Mouse (Mus musculus) CD4-positive, CD25-positive, alpha-beta regulatory T cell, adult 4 months (primary cell): Measurements from ENCODE around the gene Tmem110. TPM values are rescaled to one million over a fixed set of nuclear protein-coding genes. Genes with fewer than 3 reads are reported as not detected.

Experiments used
- ATAC-seq: one replicate; pipeline ENCODE4 v1.8.0; 2017
- polyA plus RNA-seq, 2 experiments: library from polyadenylated mRNA; unstranded; fragments of 100-300 nt; shearing (Covaris generic); gene quantifications; one replicate each; pipeline ENCODE4 v1.2.1; 2017

Gene Tmem110
- polyA plus RNA-seq: 1 to 10 TPM; 4.6 to 6.3 TPM

DNA sequence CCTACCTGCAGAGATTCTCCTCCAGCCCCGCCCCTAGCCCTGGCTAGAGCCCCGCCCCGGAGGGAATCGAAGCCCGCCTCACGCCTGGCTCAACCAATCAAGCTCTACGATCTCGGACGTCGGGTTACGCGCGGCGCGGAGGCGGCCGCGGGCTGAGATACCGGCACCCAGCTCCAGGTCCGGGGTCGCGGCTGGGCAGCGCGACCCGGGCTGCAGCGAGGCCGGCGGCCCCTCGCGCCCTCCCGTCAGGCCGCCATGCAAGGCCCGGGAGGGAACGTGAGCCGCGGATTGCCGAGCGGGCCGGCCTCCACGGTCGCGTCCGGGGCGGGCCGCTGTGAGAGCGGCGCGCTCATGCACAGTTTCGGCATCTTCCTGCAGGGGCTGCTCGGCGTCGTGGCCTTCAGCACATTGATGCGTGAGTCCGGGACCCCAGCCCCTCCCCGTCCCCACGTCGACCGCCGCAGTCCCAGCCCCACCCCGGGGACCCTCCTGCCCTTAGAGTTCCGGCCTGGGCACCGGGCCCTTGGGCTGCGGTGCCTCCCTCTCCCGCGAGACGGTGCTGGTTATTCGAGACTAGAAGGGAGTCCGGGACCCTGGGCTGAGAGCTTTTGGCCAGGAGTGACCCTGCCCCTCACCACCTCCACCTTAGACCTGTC, at the start of gene Tmem110:
Gene Tmem110 (plus strand): TSS at position 115 of the 656 bp plus-strand sequence.
- ATAC-seq: peak; percentile 92

DNA sequence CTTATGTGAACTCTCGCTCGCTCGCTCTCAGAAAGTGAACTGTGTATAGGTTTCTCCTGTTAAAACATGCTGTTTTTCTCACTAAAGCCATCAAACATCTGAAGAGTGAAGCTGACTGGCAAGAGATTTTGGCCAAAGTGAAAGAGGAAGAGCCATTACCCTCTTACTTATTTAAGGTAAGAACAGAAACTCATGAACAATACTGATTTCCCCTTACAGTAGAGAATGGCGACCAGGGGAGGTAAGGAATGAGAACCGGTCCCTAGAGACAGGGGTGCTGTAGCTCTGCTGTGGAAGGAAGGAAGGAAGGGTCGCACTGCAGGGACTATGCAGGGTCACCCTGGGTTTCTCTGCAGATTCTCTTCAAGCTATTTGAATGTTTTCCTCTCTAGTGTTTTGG, 40.8 kb upstream of the Tmem110 start:
- ATAC-seq: no peak

DNA sequence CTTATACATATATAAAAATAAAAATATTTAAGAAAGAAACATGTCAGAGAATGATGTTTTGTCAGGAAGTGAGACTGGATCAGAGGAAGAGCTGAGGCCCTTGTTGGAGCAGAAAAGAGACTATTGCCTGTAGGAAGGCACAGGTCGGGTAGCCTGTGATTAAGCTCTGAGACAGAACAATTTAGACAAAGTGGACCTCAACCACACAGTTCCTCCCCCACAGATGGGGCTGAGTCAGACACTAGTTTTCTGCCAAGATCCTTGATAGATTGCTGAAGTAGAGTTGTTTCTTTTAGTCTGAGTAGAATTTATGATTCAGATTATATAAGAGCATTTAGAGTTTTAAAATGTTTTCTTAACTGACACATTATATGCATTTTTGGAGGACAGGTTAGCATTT, 35.9 kb upstream of the Tmem110 start:
- no peak for ATAC-seq

DNA sequence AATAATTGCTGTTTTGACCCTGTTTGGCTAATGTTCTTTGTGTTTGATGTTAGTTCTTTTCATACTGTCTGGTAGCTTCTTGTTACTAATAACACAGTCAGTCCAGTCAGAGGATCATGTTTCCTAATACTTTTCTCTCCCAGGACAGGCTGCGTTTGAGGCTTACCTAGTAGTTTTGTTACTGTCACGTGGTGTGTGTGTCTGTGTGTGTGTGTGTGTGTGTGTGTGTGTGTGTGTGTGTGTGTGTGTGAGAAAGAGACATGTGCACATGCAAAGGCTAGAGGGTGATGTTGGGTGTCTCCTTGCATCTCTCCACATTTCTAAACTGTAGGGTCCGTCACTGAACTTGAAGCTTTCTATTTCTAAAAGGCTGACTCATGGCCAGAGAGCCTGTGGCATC, 32.5 kb upstream of the Tmem110 start:
- no peak for ATAC-seq

DNA sequence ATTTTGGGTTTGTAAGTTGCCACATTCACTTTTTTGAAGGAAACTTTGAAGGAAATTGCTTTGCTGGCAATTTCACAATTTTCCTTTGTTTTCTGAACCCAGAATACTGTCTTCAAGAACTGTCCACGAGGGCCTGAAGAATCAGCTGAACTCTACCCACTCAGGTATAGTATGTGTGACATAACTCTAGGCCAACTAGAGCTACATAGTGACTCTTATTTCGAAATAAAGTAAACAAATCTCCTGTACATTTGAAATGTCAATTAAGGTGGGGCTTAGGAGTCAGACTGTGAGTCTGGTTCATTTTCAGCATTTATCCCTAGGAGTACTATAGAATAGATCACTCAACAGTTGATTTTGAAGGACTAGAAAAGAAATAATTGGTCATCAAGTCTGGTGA, 23.6 kb upstream of the Tmem110 start:
- ATAC-seq: no peak

DNA sequence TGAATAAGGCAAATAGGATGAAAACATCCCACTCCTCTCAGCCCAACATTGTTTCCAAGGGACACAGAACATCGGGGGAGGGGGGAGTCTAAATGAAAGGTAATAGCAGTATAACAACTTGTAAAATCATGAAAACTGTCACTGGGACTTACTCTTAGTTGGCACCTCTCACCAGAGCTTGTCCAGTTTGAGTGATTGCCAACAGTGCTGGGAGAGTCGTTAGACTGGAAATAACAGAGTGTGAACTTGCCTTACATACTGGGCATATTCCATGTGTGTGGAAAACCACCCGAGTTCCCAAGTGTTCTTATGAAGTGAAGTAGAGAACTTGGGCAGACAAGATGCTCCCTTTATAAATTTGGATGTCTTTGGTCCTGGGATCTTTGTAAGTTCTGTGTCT, 4.3 kb upstream of the Tmem110 start:
- ATAC-seq: no peak

DNA sequence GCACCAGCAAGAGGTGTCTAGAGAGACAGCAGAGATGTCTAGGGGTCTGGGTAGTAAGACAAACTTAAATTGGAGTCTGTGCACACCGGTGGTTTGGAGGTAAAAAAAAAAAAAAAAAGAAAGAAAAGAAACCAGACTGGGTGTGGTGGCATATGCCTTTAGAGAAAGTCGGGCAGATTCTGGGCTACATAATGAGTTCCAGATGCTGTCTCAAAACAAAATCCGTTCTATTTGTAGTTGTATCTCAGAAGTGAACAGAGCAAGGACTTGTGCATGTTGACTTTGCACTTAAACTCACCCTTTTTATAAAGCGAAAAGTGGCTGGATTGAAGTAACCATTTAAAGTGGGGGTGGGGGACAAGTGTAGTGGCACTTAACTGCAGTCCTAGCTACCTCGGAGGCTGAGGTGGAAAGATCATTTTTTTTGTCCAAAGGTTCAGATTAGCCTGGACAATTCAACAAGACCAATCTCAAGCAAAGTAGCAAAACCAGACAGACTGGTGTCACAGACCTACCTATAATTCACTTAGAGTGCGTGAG, 864 bp upstream of the Tmem110 start:
- ATAC-seq: no peak

DNA sequence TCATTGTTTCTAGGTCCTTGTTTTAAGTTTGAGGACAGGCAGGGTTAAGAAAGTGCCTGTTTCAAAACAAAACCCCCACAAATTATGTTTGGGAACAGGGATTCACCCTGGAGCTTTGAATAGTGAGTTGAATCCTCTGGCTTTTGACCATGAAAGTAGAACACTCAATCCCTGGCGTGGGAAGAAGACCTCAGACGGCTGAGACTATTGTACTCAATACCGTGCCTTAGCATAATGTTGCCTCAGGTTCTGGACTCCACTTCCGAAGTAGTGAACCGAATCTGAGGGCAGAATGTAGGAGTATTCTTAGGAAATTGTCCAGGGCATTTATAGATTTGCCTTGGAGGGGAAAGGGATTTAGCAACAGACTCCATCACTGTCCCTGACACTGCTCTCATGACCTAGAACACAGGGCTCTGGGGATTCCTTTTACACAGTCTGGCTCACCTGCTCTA, 342 bp upstream of the Tmem110 start:
- no peak for ATAC-seq

DNA sequence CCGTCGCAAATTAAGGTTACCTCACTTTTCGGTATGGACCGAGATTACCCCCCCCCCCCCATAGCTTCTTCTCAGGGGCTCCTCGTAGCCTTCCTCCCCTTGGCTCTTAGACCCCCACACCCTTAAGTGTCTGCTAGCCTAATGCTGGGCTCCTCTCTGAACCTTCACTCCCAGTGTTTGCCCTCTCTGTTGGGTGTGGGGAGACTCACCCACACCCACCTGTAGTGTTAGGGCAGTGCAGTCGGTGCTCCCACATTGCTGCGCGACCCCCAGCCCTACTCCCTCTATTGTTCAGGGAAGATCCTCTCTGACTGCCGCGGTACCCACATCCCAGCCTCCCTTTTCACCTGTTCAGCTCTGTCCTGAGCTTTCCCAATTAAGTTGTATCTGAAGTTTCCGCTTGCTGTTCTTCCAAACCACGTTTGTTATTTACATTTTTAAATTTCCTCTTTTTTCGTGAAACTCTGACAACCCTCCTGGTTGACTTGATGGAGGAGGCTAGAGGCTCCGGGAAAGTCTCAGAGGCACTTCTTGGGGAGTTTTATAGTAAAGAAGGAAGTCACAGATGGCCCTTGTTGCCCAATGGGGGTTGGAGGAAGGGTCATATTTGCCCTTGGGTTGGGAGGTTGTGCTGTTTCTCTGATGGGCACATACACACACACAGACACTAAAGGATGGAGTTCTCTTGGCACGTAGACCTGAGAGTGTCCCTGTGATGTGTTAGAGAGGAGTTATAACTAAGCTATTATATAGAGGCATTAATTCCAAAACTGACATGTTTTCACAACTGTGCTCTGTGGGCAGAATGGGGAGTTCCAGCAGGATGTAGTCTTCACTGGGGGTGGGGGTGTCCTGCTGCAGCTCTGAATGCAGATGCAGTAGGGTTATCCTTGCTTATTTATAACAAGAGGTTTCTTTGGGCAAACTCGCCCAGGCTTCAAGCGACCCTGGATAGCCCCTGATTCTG, 1.1 kb downstream of the Tmem110 start:
- ATAC-seq: peak; percentile 18

DNA sequence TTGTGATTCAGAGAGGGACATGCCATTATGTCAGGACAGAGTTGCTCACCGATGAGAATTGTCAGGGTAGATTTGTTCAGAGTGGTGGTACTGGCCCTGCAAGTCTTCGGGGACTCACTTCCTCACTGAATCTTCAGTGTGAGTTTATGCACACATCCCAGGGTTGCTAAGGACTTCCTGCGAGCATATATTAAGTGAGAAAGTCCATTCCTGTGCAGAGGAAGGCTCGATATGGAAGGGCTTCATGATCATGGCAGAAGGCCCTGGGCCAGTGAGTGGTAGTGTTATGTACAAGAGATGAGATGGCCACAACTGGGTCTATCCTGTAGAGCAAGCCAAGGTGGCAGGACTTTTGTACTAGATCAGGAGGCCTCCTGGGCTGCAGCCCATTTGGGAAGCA, 2.1 kb downstream of the Tmem110 start:
- no peak for ATAC-seq

DNA sequence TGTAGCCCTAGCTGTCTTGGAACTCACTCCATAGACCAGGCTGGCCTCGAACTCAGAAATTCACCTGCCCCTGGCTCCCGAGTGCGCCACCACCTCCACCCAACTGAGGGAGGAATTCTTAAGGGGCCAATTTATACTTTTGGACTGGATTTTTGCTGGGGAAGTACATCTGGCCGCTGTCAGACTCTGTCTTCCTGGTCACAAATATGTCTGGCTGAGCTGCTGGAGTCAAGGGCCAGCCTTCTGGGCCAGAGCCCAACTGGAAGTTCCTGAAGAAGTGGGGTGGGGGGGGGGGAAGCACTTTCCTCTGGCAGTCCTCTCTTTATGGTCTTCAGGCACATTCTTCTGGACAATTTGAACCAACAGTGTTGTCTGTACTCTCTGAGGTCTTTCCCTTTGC, 2.7 kb downstream of the Tmem110 start:
- no peak for ATAC-seq

DNA sequence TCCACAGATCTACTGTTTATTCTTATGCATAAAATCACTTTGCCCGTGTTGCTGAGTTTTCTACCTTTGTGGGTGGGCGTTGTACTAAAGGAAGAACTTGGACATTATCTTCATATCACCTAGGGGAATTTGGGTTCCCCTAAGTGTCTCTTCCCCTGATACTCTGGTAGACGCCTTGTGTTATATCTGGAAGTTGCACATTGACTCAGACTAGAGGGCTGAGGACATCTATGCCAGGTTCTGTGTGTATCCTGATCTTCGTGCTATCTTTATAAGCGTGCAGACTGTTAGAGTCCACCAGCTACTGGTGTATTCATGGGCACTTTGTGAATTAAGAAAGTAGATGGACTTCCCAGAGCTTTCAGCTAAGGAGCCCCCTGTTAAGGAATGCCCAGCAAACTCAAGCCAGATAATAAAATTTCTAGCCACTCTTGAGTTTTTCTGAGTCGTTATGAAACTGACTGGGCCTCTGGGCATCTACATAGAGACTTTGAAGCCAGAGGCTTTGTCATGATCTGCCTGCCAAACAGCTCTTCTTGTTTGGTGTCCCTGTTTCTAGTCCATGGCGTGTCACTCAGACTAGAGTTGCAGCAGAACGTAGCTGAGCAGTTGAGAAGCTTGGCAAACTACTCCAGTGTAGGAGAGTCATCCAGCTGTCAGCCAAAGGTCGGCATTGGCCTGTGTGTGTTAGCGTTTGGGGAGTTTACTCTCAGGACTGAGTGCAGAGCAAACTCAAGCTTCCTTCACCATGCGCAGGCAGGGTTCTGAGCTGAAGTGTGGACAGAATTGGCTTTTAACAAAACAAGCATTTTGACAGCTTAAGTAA, 3.5 kb downstream of the Tmem110 start:
- ATAC-seq: no peak

DNA sequence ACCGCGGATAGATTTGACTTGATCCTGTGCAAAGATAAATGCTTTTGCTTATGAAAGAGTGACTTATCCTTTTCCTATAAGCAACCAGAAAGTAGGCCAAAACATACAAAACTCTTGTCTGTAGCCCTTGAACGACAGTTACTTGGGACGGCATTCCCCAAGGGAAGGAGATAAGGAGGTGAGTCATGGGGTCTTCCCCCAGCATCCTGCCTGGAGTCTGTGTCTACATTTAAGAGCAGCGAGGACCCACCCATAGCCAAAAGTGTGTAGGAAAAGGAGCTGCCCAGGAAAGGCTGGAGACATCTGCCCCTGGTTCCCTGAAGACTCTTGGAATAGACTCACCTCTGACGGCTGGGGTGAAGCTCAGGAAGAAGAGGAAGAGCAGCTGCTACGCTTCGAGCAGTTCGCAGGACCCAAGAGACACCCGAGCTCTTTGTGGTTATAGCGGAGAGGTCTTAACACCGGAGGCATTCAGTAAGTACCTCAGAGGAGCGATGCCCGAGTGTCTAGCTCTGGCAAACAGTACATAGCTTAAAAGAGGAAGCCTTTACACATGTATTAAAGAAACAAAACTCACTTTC, 12.1 kb downstream of the Tmem110 start:
- no peak for ATAC-seq

DNA sequence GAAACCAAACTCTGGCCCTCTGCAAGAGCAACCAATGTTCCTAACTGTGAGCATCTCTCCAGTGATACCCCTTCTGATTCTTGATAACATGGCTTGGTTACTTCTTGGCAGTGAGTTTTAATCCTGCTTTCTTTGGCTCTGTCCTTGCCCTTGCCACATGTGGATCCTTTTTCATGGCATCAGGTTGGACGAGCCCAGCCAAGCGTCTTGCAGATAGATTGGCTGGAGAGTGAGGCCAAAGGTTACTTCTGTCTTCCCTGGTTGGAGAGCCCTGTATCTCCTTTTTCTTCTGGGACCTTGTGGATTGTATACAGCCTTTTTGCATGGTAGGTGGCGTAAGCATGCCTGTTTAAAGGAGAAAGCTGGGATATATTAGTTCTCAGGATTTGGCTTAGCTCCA, 18.3 kb downstream of the Tmem110 start:
- ATAC-seq: no peak

DNA sequence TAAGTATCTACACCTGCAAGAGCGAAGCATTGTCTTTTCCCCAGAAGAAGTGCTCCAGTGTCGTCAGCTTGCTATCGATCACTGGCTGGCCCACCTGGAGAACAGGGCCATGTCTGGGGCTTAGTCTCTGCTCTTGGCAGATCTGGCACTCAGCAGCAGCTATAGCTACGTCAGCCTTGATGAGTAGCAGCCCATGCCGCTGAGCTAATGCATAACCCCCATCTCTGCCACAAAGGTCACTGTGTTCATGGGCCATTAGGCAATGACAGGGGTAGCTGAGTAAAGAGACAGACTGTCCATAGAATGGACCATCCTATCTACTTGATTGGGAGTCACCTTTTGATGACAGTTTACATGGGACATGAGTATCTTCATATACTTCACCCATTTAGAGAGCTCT, 25.1 kb downstream of the Tmem110 start:
- ATAC-seq: no peak

DNA sequence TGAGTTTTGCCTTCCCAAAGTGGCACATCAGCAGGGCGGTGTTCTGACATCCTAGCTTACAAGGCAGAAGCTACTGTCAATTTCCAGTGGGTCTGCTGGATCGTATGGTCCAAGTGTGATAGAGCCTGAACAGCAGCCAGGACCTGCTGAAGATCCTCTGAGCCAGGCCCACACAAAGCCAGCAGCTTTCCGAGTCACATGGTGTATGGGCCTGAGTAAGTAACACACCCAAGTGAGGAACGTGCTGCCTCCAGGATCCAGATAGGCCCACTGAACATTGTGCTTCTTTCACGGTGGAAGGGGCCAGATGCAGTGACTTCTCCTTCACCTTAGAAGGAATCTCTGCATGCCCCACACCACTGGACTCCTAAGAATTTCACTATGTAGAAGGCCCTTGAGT, 26.9 kb downstream of the Tmem110 start:
- ATAC-seq: no peak

DNA sequence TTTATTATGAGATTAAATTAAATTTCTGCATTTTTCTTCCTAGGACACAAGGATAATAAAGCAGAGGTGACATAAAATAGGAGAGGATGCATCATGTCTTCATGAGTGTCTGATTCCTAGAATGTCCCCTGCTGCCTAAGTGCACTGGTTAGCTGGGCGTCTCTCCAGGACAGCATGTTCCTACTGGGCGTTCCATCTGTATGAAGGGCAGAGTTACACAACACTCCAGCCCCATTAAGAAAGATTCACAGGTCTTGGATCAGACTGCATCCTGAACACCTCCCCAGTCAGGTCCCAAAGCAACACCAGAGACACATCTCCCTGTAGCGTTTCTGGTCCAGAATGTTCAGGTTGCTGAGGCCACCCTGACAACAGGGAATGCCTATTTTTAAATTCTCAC, 29.9 kb downstream of the Tmem110 start:
- no peak for ATAC-seq

DNA sequence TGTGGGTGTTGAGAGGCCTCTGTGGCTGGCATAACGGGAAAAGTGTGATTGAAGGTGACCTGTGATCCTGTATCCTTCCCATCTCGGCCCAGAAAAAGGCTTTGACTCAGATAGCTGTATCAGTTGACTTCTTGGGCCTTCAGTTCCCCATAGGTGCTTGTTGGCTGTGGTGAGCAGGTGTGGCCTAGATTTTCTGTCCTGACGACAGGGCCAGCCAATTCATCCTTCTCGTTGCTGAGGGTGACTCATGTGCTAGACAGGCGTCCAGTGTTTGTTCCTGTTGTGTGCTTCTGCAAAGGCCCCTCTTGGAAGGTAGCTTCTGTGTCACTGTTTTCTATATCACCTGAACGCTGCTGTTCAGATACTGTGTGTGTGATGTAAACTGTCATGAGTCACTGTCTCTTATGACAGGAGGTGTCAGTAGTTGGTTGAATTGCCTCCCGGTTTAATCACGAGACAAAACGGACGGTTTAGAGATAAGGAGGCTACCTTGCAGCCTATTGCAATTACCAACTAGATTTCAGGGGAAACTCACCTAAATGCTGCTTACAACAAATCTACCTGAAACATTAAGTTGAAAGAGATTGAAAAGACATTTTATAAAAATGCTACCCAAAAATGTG, 31.6 kb downstream of the Tmem110 start:
- no peak for ATAC-seq

DNA sequence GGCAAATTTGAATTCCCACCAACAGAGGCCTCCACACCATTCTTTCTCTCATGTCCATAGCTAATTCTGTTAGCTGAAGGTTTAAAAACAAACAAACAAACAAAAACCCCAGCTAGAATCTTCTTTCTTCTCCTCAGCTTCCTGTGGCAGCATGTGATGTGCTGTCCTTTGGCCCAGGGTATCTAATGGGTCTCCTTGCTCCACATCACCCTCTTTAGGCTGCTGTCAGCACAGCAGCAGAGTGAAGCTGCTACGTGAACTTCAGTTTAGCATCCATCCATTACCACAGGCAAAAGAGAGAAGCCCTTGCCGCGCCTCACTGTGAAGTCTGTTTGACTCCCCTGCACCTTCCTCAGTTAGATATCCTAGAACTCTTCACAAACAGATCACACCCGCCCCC, 32.6 kb downstream of the Tmem110 start:
- ATAC-seq: no peak

DNA sequence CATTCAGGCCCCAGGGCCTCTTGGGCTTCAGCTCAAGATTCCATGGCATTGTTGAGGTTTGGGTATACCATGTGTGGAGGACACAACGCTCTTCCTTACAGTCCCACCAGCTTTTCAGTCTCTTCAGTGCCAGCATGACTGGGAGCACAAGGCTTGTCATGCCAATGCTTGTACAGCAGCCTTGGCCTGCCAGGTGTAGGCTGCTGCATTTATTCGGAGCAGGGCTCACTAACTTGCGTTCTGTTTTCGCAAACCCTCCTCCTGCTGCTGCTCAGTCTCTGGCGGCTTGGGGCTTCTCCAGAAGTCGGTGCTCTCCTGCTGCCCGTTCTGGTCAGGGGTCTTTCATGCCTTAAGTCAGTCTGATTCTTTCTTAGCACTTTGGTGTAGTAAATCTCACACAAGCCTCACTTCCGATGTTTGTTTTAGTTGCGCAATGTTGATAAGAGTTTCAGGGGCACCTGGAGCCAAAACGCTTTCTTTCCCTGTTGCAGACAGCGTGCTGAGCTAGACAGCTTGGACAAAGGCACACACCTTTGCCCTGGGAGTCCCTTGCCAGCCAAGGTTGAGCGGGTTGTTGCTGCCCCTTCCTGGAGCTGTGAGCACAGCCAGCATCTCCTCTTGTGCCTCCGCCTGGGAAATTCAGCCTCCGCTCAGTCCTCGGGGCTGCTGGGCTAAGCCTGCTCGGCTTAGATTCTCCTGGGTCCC, 36.2 kb downstream of the Tmem110 start:
- ATAC-seq: no peak

DNA sequence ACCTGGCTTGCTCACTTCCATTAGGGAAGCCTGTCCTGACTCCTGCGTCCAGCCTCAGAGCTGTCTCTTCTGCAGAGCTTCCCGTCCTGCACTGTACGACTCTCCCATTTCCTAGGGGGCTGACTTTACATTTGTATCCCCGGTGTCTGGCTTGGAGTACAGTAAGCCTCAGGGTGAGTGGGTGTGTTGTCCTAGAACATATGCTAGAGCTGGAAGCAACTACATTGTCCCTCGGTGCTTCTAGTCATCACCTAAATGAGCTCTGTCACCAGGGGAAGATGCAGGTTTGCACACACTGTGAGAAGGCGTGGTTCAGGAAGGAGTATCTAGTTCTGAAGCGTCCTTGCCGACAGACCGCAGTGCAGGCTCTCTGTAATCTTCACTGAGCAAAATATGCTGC, 37.0 kb downstream of the Tmem110 start:
- no peak for ATAC-seq
